Mouse (Mus musculus) midbrain, postnatal 0 days (tissue): ENCODE results near the gene Rrp12. TPM values are rescaled to one million over a fixed set of nuclear protein-coding genes. Genes with fewer than 3 reads are reported as not detected.

Experiments used
- ATAC-seq: fragments of 200-750 bp; cut with Nextera tagmentation; 2 replicates; pipeline ENCODE4 v1.8.0; 2017; ENCODE audit warnings: moderate number of reproducible peaks, mild to moderate bottlenecking, moderate TSS enrichment, moderate library complexity; ENCODE audit not compliant: low FRiP score
- DNase-seq: peaks from one replicate; pipeline ENCODE4 v3.0.0-alpha.2; 2015; ENCODE audit warnings: low spot score
- H3K27ac ChIP-seq: fragments of 300-500 bp; sonication (generic); 2 replicates; pipeline ENCODE4 v1.5.1; 2014; ENCODE audit warnings: low read depth, mild to moderate bottlenecking, low read length, mixed read lengths
- H3K27me3 ChIP-seq: fragments of 300-500 bp; sonication (generic); 2 replicates; pipeline ENCODE4 v1.6.1; 2014; ENCODE audit warnings: low read length, control low read depth, mixed read lengths; ENCODE audit not compliant: insufficient read depth
- H3K36me3 ChIP-seq: fragments of 300-500 bp; sonication (generic); 2 replicates; pipeline ENCODE4 v1.6.1; 2014; ENCODE audit warnings: low read length, control low read depth, mixed read lengths; ENCODE audit not compliant: insufficient read depth
- H3K4me1 ChIP-seq: fragments of 300-500 bp; sonication (generic); 2 replicates; pipeline ENCODE4 v1.6.1; 2014; ENCODE audit warnings: mild to moderate bottlenecking, control low read depth, antibody characterized with exemption, low read length, mixed read lengths; ENCODE audit not compliant: insufficient read depth
- H3K4me2 ChIP-seq: fragments of 300-500 bp; sonication (generic); 2 replicates; pipeline ENCODE4 v1.6.1; 2014; ENCODE audit warnings: low read depth, mild to moderate bottlenecking, low read length, mixed read lengths; ENCODE audit not compliant: poor library complexity, severe bottlenecking
- H3K4me3 ChIP-seq: fragments of 300-500 bp; sonication (generic); 2 replicates; pipeline ENCODE4 v1.5.1; 2014; ENCODE audit warnings: low read depth, mild to moderate bottlenecking, low read length, moderate library complexity
- H3K9ac ChIP-seq: fragments of 300-500 bp; sonication (generic); replicated peaks from 2 replicates; pipeline ENCODE4 v1.6.1; 2014; ENCODE audit warnings: mild to moderate bottlenecking, low read length, moderate library complexity, mixed read lengths; ENCODE audit not compliant: poor library complexity, severe bottlenecking
- H3K9me3 ChIP-seq: fragments of 300-500 bp; sonication (generic); 2 replicates; pipeline ENCODE4 v1.6.1; 2016; ENCODE audit warnings: low read length, control low read depth
- CTCF ChIP-seq: IDR thresholded peaks from 2 replicates; pipeline ENCODE4 v1.5.1; 2016; ENCODE audit warnings: antibody characterized with exemption, mild to moderate bottlenecking
- WGBS: fragments of 180-500 bp; shearing (Covaris S2); extraction: QIAGEN DNeasy Blood & Tissue Kit; methylation state at CpG from one replicate; pipeline ENCODE4 v1.1.7; 2014; 5-methylcytosine and 5-hydroxymethylcytosine counted together
- polyA plus RNA-seq: library from polyadenylated mRNA; unstranded; fragments of >200 nt; fragmentation: Nextera tagmentation; extraction: Ambion mirVana; gene quantifications from 2 replicates; pipeline ENCODE4 v1.2.1, GENCODE M21; 2015
- total RNA-seq: library from RNA; depleted of rRNA; stranded (reverse); fragments of >200 nt; gene quantifications from 2 replicates; pipeline ENCODE4 v1.2.3, GENCODE M21; 2014

Rrp12 gene
- total and polyA plus RNA-seq, 2 experiments from 2014 or later = 13.9 to 20.6 TPM

DNA sequence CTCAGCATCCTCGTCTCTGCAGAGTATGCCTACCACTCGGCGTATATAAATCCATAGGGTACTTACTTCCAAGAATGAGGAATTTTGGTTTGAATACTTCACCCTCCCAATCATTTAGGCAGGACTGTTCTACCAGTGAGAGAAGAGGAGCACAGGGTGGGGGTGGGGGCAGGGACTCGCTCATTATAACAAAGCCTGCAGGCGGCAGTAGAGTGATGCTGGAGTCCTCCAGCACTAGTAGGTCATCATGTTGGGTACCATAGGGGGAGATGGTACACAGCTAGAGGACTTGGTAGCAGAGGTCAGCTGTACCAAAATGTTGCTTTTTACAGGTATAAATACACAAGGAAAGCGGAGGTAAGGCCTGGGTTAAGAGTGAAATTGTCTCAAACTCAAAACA, 51.6 kb downstream of the Rrp12 start:
- no peaks in the 10 kb centered on the region for H3K36me3 ChIP-seq
- ATAC-seq = no peak
- WGBS = 87% methylated on average over 6 of the region's 6 CpGs

GRCm38 (mm10) chr19:41842706-41843105, 53.3 kb downstream of the Rrp12 start:
- DNase-seq (no peak), ATAC-seq (no peak)
- Histone ChIP-seq H3K36me3 (no peaks in the 10 kb centered on the region), H3K4me3 (no peak overlapping the region), H3K27ac (no peak overlapping the region), H3K9me3 (no peaks in the 10 kb centered on the region), H3K9ac (no peak overlapping the region), H3K4me2 (no peak overlapping the region), H3K27me3 (no peaks in the 10 kb centered on the region), H3K4me1 (no peaks in the 10 kb centered on the region)
- 87% methylated on average over 4 of the region's 4 CpGs for WGBS
- TF ChIP-seq CTCF = no peak

More for the DNA sequence above, 51.6 kb downstream of the Rrp12 start:
- Histone ChIP-seq H3K4me2 (no peak overlapping the region), H3K9ac (no peak overlapping the region), H3K9me3 (no peaks in the 10 kb centered on the region), H3K27ac (no peak overlapping the region), H3K27me3 (no peaks in the 10 kb centered on the region), H3K4me1 (no peaks in the 10 kb centered on the region), H3K4me3 (no peak overlapping the region)
- DNase-seq = no peak
- TF ChIP-seq CTCF = peak; percentile 18; the same call in 1 of the 2 replicates

- Histone ChIP-seq H3K4me1 (no peaks in the 10 kb centered on the region), H3K27ac (no peak overlapping the region), H3K9ac (no peak overlapping the region), H3K4me2 (no peak overlapping the region), H3K27me3 (no peaks in the 10 kb centered on the region), H3K36me3 (no peaks in the 10 kb centered on the region), H3K9me3 (no peaks in the 10 kb centered on the region), H3K4me3 (no peak overlapping the region)
- 79% methylated on average over 4 of the region's 4 CpGs for WGBS
- TF ChIP-seq CTCF = no peak
- DNase-seq (no peak), ATAC-seq (no peak)
Measured at GRCm38 (mm10) chr19:41842196-41842595, 53.8 kb downstream of the Rrp12 start.

- Histone ChIP-seq H3K27me3 (no peaks in the 10 kb centered on the region), H3K4me2 (no peak overlapping the region), H3K27ac (no peak overlapping the region), H3K9ac (no peak overlapping the region), H3K4me1 (no peaks in the 10 kb centered on the region), H3K36me3 (no peaks in the 10 kb centered on the region), H3K9me3 (no peaks in the 10 kb centered on the region), H3K4me3 (no peak overlapping the region)
- TF ChIP-seq CTCF = no peak
- 82% methylated on average over 7 of the region's 7 CpGs for WGBS
- ATAC-seq (no peak), DNase-seq (no peak)
Measured at GRCm38 (mm10) chr19:41841105-41841750, 54.7 kb downstream of the Rrp12 start.

- Histone ChIP-seq H3K4me3 (no peak overlapping the region), H3K9ac (no peak overlapping the region), H3K36me3 (no peaks in the 10 kb centered on the region), H3K9me3 (no peaks in the 10 kb centered on the region), H3K27ac (no peak overlapping the region), H3K4me1 (peaks cover 3% of the 10 kb centered on the region), H3K27me3 (no peaks in the 10 kb centered on the region), H3K4me2 (no peak overlapping the region)
- WGBS = 96% methylated on average over 3 of the region's 3 CpGs
- no peak for TF ChIP-seq CTCF
- DNase-seq (no peak), ATAC-seq (no peak)
Measured at GRCm38 (mm10) chr19:41839685-41840084, 56.3 kb downstream of the Rrp12 start.

GRCm38 (mm10) chr19:41838808-41839207, 57.2 kb downstream of the Rrp12 start:
- Histone ChIP-seq H3K27ac (no peak overlapping the region), H3K9ac (no peak overlapping the region), H3K36me3 (no peaks in the 10 kb centered on the region), H3K4me3 (no peak overlapping the region), H3K9me3 (no peaks in the 10 kb centered on the region), H3K27me3 (no peaks in the 10 kb centered on the region), H3K4me2 (no peak overlapping the region), H3K4me1 (peaks cover 3% of the 10 kb centered on the region)
- no peak for DNase-seq
- WGBS = 82% methylated on average over 6 of the region's 6 CpGs
- no peak for ATAC-seq
- no peak for TF ChIP-seq CTCF
